Mouse (Mus musculus): Measurements from ENCODE around the gene Polr2g. TPM values are rescaled to one million over a fixed set of nuclear protein-coding genes. Genes with fewer than 3 reads are reported as not detected.

The Polr2g gene
- polyA plus RNA-seq, 1 experiment from 2014 or later, result 147 TPM

DNA sequence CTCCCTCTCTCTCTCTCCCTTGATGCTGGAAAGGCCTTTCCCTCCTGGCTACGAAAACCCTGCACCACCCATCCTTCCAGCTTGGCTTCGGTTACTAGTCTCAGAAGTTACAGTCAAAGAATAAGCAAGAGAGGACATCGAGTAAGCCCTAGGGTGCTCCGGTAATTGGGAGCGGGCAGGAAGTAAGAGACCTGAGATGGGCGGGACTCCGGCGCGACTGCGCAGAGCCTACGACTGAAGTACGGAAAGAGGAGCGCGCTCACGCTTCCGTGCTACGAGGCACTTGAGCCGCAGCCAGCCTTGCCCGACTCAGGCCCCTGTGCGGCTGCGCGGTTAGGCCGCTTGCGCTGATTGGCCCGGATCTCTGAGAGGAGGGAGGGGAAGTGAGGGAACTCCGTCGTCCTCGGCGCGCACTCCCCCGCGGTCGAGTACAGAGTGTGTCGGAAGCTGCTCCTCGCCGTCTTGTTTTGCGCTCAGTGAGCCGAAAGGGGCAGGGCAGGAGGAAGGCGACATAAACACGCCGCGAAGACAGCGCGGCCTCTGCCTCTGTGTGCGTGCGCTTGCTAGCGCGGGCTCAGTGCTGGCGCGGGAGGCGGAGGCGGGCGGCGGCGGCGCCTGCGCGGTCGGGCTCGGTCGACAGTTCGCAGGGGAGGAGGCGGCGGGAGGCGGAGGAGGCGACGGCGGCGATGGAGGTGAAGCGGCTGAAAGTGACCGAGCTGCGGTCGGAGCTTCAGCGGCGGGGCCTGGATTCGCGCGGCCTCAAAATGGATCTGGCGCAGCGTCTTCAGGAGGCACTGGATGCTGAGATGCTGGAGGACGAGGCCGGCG, 21.4 kb upstream of the Polr2g start, which contains the start of gene Hnrnpul2:
Hnrnpul2 (plus strand) TSS at position 415 of the 828 bp plus-strand sequence.
- H3K4me1 ChIP-seq (ENCODE audit: control insufficient read depth, insufficient read depth, low read depth, low read length), result peaks cover 44% of the 10 kb centered on the region
- H3K4me3 ChIP-seq (ENCODE audit: low read length), result peak within 1 kb of the TSS; percentile 94
- peak; percentile 96 for ATAC-seq
- peak within 1 kb of the TSS; percentile 77 for H3K9ac ChIP-seq (ENCODE audit: low read depth, low read length)
- 0% methylated on average over 71 of the region's 83 CpGs for WGBS
- no peaks in the 10 kb centered on the region for H3K27me3 ChIP-seq (replicated peaks; ENCODE audit: control insufficient read depth, insufficient read depth, low read length)
- H3K36me3 ChIP-seq (ENCODE audit: control insufficient read depth, insufficient read depth, low read length), result peaks cover 17% of the 10 kb centered on the region
- H3K27ac ChIP-seq (ENCODE audit: low read depth, low read length), result peak within 1 kb of the TSS; percentile 96
- H3K9me3 ChIP-seq (ENCODE audit: control insufficient read depth, low read length), result no peaks in the 10 kb centered on the region
- H3K4me2 ChIP-seq (ENCODE audit: low read length), result peak within 1 kb of the TSS; percentile 84

DNA sequence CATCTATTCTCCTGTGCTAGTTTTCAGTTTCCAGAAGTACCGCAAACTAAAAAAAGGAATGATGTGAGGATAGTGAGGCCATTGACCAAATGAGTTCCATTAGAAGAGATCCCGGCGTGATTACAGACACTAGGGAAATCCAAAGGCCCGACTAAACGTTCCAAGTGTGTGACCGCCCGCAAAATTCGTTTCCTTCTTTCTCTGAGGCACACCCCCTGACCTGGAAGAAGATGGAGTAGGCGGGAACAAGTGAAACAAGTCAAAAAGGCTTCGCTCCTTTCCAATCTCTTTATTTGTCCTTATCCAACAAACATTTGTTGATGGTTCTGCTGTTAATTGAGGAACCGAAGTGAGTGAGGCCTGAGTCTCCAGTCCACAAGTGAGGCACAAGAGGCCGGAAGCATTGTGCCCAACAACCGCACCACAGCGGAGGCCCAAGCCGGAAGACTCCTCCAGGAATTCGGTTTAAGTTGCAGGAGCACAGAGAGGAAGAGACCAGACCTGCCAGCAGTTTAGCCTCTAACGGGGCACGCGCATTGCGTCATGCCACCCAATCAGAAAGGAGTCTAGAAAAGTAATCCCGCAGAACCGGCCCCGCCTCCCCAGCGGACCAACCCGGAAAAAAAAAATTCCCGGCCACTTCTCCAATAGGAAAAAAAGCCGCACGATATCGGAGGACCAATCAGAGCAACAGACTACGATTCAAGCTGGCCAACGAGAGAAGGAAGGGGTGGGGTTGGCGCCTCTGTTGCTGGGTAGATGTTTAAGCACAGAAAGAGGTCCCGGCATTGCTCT, 20.6 kb upstream of the Polr2g start, which contains the start of gene Ttc9c:
Ttc9c (minus strand) TSS at position 533 of the 795 bp plus-strand sequence.
- Histone ChIP-seq H3K4me2 (ENCODE audit: low read length) (peak within 1 kb of the TSS; percentile 84), H3K36me3 (ENCODE audit: control insufficient read depth, insufficient read depth, low read length) (peaks cover 8% of the 10 kb centered on the region), H3K4me3 (ENCODE audit: low read length) (peak within 1 kb of the TSS; percentile 94), H3K4me1 (ENCODE audit: control insufficient read depth, insufficient read depth, low read depth, low read length) (peaks cover 46% of the 10 kb centered on the region), H3K9ac (ENCODE audit: low read depth, low read length) (peak within 1 kb of the TSS; percentile 77), H3K27ac (ENCODE audit: low read depth, low read length) (peak within 1 kb of the TSS; percentile 96), H3K9me3 (ENCODE audit: control insufficient read depth, low read length) (no peaks in the 10 kb centered on the region), H3K27me3 (replicated peaks; ENCODE audit: control insufficient read depth, insufficient read depth, low read length) (no peaks in the 10 kb centered on the region)
- under 1% methylated on average over 33 of the region's 33 CpGs for WGBS
- ATAC-seq, result peak; percentile 94

DNA sequence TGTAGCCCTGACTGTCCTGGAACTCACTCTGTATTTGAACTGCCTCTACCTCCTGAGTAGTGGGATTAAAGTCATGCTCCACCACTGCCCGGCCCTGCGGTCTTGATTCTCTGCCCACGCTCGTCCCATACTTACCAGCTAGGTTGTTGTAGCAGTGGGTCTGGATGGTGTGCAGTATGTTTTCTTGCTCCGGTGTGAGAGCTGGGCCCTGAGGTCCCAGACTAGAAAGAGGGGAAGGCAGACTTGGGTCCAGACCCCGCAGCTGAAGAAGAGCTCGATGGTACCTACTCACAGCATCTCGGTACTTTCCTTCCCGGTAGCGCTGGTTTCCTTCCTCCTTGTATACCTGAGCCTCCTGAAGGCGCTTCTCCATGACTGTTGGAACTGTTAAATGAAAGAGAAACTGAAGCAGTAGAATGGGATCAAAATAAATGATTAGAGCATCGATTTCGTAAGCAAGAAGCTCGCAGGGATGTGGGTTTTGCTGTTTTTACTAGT, 20.0 kb upstream of the Polr2g start:
- Histone ChIP-seq H3K36me3 (ENCODE audit: control insufficient read depth, insufficient read depth, low read length) (peaks cover 5% of the 10 kb centered on the region), H3K4me3 (ENCODE audit: low read length) (peak overlapping the region; percentile 94), H3K27me3 (replicated peaks; ENCODE audit: control insufficient read depth, insufficient read depth, low read length) (no peaks in the 10 kb centered on the region), H3K9me3 (ENCODE audit: control insufficient read depth, low read length) (no peaks in the 10 kb centered on the region), H3K9ac (ENCODE audit: low read depth, low read length) (peak overlapping the region; percentile 74), H3K27ac (ENCODE audit: low read depth, low read length) (peak overlapping the region; percentile 96), H3K4me2 (ENCODE audit: low read length) (peak overlapping the region; percentile 84), H3K4me1 (ENCODE audit: control insufficient read depth, insufficient read depth, low read depth, low read length) (peaks cover 45% of the 10 kb centered on the region)
- 27% methylated on average over 14 of the region's 14 CpGs for WGBS
- no peak for ATAC-seq

DNA sequence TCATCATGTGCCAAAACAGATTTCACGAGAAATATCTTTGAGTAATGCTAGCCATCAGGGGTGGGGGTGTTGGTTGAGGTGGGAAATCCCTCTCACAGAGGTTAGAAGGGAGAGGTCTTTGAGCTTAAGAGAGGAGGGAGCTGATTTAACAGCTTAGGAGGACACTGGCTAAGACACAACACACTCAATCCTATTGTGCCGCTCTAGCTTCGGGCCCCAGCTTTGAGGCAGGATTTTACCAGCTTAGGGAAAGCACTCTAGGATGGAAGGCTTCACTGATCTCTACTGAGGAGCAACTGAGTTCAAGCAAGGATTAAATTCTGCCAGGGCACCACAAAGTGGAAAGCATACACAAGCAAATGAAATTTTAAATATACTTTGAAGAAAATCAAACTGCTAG, 18.6 kb upstream of the Polr2g start:
- peak overlapping the region; percentile 6; the same call in 1 of the 2 replicates for H3K4me2 ChIP-seq (ENCODE audit: low read length)
- peaks cover 7% of the 10 kb centered on the region; the same call in 1 of the 2 replicates for H3K36me3 ChIP-seq (ENCODE audit: control insufficient read depth, insufficient read depth, low read length)
- no peak for ATAC-seq
- no peak overlapping the region for H3K27ac ChIP-seq (ENCODE audit: low read depth, low read length)
- 73% methylated on average over 3 of the region's 3 CpGs for WGBS
- no peak overlapping the region for H3K9ac ChIP-seq (ENCODE audit: low read depth, low read length)
- no peaks in the 10 kb centered on the region for H3K9me3 ChIP-seq (ENCODE audit: control insufficient read depth, low read length)
- peaks cover 31% of the 10 kb centered on the region for H3K4me1 ChIP-seq (ENCODE audit: control insufficient read depth, insufficient read depth, low read depth, low read length)
- no peak overlapping the region for H3K4me3 ChIP-seq (ENCODE audit: low read length)
- H3K27me3 ChIP-seq (replicated peaks; ENCODE audit: control insufficient read depth, insufficient read depth, low read length), result no peaks in the 10 kb centered on the region

DNA sequence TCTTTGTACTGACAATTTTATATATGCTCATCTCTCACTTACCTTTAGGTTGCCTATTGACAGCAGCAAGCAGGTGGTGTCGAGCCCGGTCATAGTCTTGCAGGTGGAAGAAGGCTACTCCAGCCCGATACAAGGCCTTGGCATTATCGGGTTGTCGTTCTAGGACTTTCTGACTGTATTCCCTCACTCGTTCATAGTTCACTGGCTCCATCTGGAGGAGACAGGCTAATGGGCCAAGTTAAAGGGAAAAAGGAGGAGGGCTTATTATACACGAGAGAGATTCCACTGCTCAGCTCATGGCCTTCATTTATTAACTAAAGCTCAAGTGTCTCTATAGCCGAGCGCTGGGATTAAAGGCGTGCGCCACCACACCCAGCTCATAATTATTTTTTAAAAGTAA, 17.4 kb upstream of the Polr2g start:
- ATAC-seq, result no peak
- peaks cover 7% of the 10 kb centered on the region; the same call in 1 of the 2 replicates for H3K36me3 ChIP-seq (ENCODE audit: control insufficient read depth, insufficient read depth, low read length)

DNA sequence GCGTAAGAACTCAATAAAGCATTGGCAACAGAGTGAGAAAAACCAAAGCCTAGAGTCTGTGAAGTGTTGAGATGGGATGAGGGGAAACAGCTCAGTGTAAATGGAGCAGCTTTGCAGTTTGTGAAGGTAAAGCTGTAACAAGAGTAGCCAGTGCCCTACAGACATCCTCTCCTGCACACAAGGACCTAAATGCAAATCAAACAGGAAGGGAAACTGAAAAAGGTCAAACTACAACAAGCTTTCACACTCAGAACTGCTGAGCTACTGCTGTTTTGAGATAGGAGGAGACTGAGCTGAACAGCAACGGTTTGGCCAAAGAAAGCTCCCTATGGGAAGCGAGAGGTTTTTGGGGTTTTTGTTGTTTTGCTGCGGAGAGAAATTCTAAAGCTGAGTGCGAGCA, 8.4 kb upstream of the Polr2g start:
- ATAC-seq, result no peak
- peaks cover 13% of the 10 kb centered on the region for H3K4me1 ChIP-seq (ENCODE audit: control insufficient read depth, insufficient read depth, low read depth, low read length)
- H3K4me3 ChIP-seq (ENCODE audit: low read length), result no peak overlapping the region
- no peak overlapping the region for H3K4me2 ChIP-seq (ENCODE audit: low read length)
- no peaks in the 10 kb centered on the region for H3K27me3 ChIP-seq (replicated peaks; ENCODE audit: control insufficient read depth, insufficient read depth, low read length)
- no peak overlapping the region for H3K9ac ChIP-seq (ENCODE audit: low read depth, low read length)
- no peaks in the 10 kb centered on the region for H3K9me3 ChIP-seq (ENCODE audit: control insufficient read depth, low read length)
- WGBS, result 94% methylated on average over 5 of the region's 5 CpGs
- peaks cover 16% of the 10 kb centered on the region; the same call in 1 of the 2 replicates for H3K36me3 ChIP-seq (ENCODE audit: control insufficient read depth, insufficient read depth, low read length)
- no peak overlapping the region for H3K27ac ChIP-seq (ENCODE audit: low read depth, low read length)

More for the DNA sequence above, 17.4 kb upstream of the Polr2g start:
- peaks cover 23% of the 10 kb centered on the region for H3K4me1 ChIP-seq (ENCODE audit: control insufficient read depth, insufficient read depth, low read depth, low read length)
- H3K27ac ChIP-seq (ENCODE audit: low read depth, low read length), result no peak overlapping the region
- H3K9ac ChIP-seq (ENCODE audit: low read depth, low read length), result no peak overlapping the region
- 63% methylated on average over 11 of the region's 11 CpGs for WGBS
- H3K4me3 ChIP-seq (ENCODE audit: low read length), result no peak overlapping the region
- no peak overlapping the region for H3K4me2 ChIP-seq (ENCODE audit: low read length)
- H3K27me3 ChIP-seq (replicated peaks; ENCODE audit: control insufficient read depth, insufficient read depth, low read length), result no peaks in the 10 kb centered on the region
- H3K9me3 ChIP-seq (ENCODE audit: control insufficient read depth, low read length), result no peaks in the 10 kb centered on the region

DNA sequence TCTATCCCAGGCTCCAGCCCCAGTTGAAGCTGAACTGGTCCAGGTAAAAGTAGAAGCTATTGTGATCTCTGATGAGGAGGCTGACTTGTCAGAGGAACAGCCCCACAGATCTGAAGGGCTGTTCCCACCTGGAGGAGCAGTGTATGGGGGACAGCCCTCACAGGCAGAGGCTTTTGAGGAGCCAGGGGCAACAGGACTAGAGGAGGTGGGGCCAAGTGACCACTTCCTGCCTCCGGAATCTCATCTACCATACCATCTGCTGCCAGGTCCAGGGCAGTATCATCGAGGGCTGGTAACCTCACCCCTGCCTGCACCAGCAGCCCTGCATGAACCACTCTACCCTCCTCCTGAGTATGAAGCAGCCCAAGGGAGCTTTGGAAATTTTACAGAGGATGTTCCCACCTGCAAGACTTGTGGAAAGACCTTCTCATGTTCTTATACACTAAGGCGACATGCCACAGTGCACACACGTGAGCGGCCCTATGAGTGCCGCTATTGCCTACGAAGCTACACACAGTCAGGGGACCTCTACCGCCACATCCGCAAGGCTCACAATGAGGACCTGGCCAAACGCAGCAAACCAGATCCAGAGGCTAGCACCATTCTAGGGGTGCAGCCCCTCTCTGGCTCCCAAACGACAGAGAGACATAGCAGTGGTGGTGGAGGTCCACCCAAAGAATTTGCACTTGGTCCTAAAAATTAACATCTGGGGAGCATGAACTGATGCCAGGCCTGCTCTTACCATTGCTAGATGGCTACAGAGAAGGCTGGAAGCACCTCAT, 5.7 kb upstream of the Polr2g start:
- no peak overlapping the region; the same call in 1 of the 2 replicates for H3K9ac ChIP-seq (ENCODE audit: low read depth, low read length)
- peaks cover 10% of the 10 kb centered on the region; the same call in 1 of the 2 replicates for H3K36me3 ChIP-seq (ENCODE audit: control insufficient read depth, insufficient read depth, low read length)
- no peak overlapping the region for H3K27ac ChIP-seq (ENCODE audit: low read depth, low read length)
- H3K27me3 ChIP-seq (replicated peaks; ENCODE audit: control insufficient read depth, insufficient read depth, low read length), result no peaks in the 10 kb centered on the region
- no peaks in the 10 kb centered on the region for H3K9me3 ChIP-seq (ENCODE audit: control insufficient read depth, low read length)
- no peak for ATAC-seq
- H3K4me3 ChIP-seq (ENCODE audit: low read length), result no peak overlapping the region
- no peak overlapping the region for H3K4me2 ChIP-seq (ENCODE audit: low read length)
- peaks cover 13% of the 10 kb centered on the region for H3K4me1 ChIP-seq (ENCODE audit: control insufficient read depth, insufficient read depth, low read depth, low read length)
- WGBS, result 95% methylated on average over 11 of the region's 11 CpGs

DNA sequence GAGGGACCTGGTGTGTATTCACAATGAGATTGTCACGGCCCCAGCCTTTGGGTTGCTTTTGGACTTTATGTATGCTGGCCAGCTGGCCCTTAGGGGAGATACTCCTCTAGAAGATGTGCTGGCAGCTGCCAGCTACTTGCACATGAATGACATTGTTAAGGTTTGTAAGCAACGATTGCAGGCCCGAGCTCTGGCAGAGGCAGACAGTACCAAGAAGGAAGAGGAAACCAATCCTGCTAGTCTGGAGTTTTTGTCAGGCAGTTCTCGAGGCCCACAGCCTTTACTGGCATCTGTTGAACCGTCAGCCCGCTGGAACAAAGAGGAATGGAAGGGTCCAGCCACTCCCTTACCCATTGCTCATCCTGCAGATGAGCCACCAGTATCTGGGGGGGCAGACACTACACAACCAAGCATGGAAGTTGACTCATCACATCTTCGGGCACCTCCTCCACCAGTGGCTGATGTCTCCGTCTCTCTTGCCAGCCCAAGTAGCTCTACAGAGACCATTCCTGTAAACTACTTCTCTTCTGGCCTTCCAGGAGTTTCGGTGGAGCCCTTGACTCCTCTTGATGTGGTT, 4.9 kb upstream of the Polr2g start:
- Histone ChIP-seq H3K9me3 (ENCODE audit: control insufficient read depth, low read length) (no peaks in the 10 kb centered on the region), H3K9ac (ENCODE audit: low read depth, low read length) (peak overlapping the region; percentile 69; the same call in 1 of the 2 replicates), H3K4me1 (ENCODE audit: control insufficient read depth, insufficient read depth, low read depth, low read length) (peaks cover 13% of the 10 kb centered on the region), H3K4me2 (ENCODE audit: low read length) (peak overlapping the region; percentile 84), H3K4me3 (ENCODE audit: low read length) (peak overlapping the region; percentile 64), H3K27me3 (replicated peaks; ENCODE audit: control insufficient read depth, insufficient read depth, low read length) (no peaks in the 10 kb centered on the region), H3K27ac (ENCODE audit: low read depth, low read length) (peak overlapping the region; percentile 90), H3K36me3 (ENCODE audit: control insufficient read depth, insufficient read depth, low read length) (peaks cover 10% of the 10 kb centered on the region; the same call in 1 of the 2 replicates)
- no peak for ATAC-seq
- 87% methylated on average over 9 of the region's 9 CpGs for WGBS

All from hindbrain, embryonic 16.5 days (tissue).